Mouse (Mus musculus) heart, embryonic 10.5 days (tissue): ENCODE results near the gene Ccdc154. TPM values are rescaled to one million over a fixed set of nuclear protein-coding genes. Genes with fewer than 3 reads are reported as not detected.

Experiments
- polyA plus RNA-seq: library from polyadenylated mRNA; unstranded; fragments of >200 nt; fragmentation: Nextera tagmentation; extraction: Ambion mirVana; gene quantifications from 2 replicates; pipeline ENCODE4 v1.2.1, GENCODE M21; 2016

Ccdc154 gene
- polyA plus RNA-seq, 1 experiment from 2014 or later: not detected

Other genes with a start within 250 kb of the Ccdc154 start
- gene Mapk8ip3, start 225.5 kb upstream of the Ccdc154 start, polyA plus RNA-seq: 36.3 and 42.6 TPM in 2 replicates
- gene Jpt2, start 201.8 kb upstream of the Ccdc154 start, polyA plus RNA-seq: 212 and 255 TPM in 2 replicates
- 6.2 and 7.2 TPM in 2 replicates for gene Cramp1l, start 146.7 kb upstream of the Ccdc154 start, polyA plus RNA-seq
- gene Ift140, start 146.4 kb upstream of the Ccdc154 start, polyA plus RNA-seq: 18.4 and 19.1 TPM in 2 replicates
- 12.2 and 15.9 TPM in 2 replicates for gene Tmem204, start 78.9 kb upstream of the Ccdc154 start, polyA plus RNA-seq
- 35.2 and 45.2 TPM in 2 replicates for gene Telo2, start 46.5 kb upstream of the Ccdc154 start, polyA plus RNA-seq
- gene Ptx4, start 41.7 kb upstream of the Ccdc154 start, polyA plus RNA-seq: 0.08 and 0.15 TPM in 2 replicates
- 20.5 and 21.7 TPM in 2 replicates for gene Clcn7, start 29.1 kb upstream of the Ccdc154 start, polyA plus RNA-seq
- 0.54 TPM in 1 of 2 replicates, not detected in the other for gene Gm38655, start 13.0 kb downstream of the Ccdc154 start, polyA plus RNA-seq
- gene BC003965, start 22.1 kb downstream of the Ccdc154 start, polyA plus RNA-seq: 27.3 and 34.6 TPM in 2 replicates
- gene Unkl, start 25.9 kb downstream of the Ccdc154 start, polyA plus RNA-seq: 6.5 and 7.4 TPM in 2 replicates
- 31.2 and 36.7 TPM in 2 replicates for gene Gnptg, start 77.7 kb downstream of the Ccdc154 start, polyA plus RNA-seq
- gene Tsr3, start 77.7 kb downstream of the Ccdc154 start, polyA plus RNA-seq: 44.9 and 58.4 TPM in 2 replicates
- gene Baiap3, start 93.9 kb downstream of the Ccdc154 start, polyA plus RNA-seq: 0.54 and 1.3 TPM in 2 replicates
- gene Ube2i, start 112.2 kb downstream of the Ccdc154 start, polyA plus RNA-seq: 528 and 716 TPM in 2 replicates
- gene Prss34, start 135.9 kb downstream of the Ccdc154 start, polyA plus RNA-seq: not detected in 2 replicates
- gene Prss28, start 146.2 kb downstream of the Ccdc154 start, polyA plus RNA-seq: not detected in 2 replicates
- gene Prss29, start 156.2 kb downstream of the Ccdc154 start, polyA plus RNA-seq: not detected in 2 replicates
- not detected in 2 replicates for gene Tpsab1, start 183.1 kb downstream of the Ccdc154 start, polyA plus RNA-seq
- gene Tpsb2, start 203.8 kb downstream of the Ccdc154 start, polyA plus RNA-seq: not detected in 2 replicates
- gene Tpsg1, start 206.8 kb downstream of the Ccdc154 start, polyA plus RNA-seq: 0.54 TPM in 1 of 2 replicates, not detected in the other